Mouse (Mus musculus) erythroid progenitor cell, adult 5-6 weeks (primary cell): ENCODE measurements around the gene Grn. TPM values are rescaled to one million over a fixed set of nuclear protein-coding genes. Genes with fewer than 3 reads are reported as not detected.

Experiments
- ATAC-seq: replicated peaks from 2 replicates; pipeline ENCODE4 v1.8.0; 2016; ENCODE audit warnings: moderate number of reproducible peaks, mild to moderate bottlenecking, moderate TSS enrichment, inconsistent platforms; ENCODE audit not compliant: poor library complexity, low FRiP score, severe bottlenecking
- total RNA-seq, 2 experiments: library from RNA; stranded (forward) in 1 of 2; stranded (reverse) in 1 of 2; fragments of 150-400 nt in 1 of 2; fragments of 186-747, 209-891 nt in 1 of 2; gene quantifications; 2 replicates each; pipeline versions ENCODE4 v1.2.3 to v1.2.4; 2015 to 2017; ENCODE audit warnings: low replicate concordance in 2 of 2

The Grn gene
- total RNA-seq, 2 experiments from 2014 or later = 49.9 to 125 TPM

DNA sequence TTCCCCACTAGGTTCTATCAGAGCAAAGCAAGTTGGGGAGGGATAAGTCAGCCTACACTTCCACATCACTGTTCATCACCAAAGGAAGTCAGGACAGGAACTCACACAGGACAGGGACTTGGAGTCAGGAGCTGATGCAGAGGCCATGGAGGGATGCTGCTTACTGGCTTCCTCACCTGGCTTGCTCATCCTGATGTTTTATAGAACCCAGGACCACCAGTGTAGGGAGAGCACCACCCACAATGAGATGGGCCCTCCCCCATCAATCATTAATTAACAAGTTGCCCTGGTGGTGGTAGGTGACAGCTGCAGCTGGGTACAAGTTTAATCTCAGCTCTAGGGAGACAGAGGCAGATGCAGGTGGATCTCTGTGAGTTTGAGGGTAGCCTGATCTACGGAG, 13.0 kb upstream of the Grn start:
- no peak for ATAC-seq

DNA sequence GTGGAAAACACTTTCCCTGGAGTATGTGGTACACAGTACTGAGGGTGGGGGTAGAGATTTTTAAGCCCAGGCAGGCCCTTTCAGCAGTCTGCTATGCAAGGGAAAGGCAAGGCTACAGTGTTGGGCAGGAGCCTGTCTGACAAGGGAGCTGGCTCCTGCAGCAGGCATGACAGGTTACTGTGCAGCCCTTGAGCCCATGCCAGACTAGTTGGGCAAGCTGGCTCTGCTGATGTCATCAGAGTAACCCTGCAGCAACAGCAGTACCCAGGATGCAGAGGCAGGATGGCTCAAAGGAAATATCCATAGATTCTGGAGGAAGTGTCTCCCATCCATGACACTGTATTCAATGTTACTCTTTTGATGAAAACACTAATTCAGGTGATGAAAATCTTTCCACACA, 11.2 kb upstream of the Grn start:
- no peak for ATAC-seq

DNA sequence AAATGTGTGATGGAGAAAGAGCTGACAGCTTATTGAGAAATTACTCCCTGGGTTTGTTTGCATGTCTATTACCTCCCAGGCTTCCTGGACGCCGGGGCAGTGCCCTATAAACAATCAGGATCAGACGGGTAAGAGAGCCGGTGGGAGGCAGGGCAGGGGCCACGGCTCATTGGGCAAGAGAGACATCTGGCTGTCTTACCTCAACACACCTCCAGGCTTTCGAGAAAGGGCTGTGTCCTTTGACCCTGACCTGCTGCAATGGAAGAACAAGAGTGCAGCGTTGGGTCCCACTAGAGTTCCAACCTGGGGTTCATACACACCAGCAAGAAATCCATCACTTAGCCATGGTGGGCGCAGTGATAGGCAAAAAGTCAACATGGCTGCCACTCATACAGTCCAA, 8.6 kb upstream of the Grn start:
- no peak for ATAC-seq

DNA sequence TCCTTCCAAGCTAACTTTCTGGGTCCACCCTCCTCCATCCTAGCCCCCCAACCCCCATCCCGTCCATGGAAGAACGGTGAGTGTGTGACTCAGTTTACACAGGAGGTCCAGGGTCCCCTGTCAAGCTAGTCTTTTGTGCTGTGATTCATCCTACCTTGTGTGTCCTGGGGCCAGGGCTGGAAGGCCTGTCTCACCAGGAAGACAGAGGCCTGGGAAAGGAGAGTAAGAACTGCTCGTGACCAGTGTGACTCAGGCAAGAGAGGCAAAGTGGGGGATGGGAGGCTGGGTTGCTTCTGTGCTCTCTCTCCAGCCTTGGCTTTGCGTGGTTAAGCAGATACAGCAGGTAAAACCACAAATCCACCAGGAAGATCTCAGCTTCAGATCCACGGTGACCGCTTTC, 5.4 kb upstream of the Grn start:
- no peak for ATAC-seq

DNA sequence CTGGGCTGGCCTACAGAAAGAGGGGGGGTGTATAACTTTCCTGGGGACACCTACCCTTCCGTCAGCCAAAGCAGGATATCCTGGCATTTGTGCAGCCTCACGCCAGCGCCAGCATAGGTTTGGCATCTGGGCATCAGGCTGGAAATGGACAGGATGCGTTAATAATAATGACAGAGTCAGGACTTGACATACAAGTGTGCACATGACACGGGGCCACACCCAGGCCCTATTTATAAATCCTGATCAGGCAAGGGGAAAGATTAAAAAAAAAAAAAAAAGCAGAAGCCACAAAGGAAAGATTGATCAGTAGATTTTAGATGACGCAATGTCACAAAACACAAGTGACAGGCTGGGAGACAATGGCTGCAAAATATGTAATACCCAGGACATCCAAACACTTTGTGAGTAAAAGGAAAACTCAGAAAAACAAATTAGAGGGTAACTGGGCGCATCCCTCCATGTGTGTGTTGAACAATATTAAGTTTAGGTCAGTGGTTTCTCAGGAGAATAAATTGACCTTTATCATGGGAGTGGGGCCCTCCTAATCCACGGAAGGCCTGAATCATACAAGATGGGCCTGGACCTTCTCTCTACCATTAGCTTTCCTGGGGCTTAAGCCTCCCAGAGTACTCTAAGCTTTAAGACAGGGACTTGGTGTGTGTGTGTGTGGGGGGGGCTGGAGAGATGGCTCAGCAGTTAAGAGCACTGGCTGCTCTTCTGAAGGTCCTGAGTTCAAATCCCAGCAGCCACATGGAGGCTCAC, 4.4 kb upstream of the Grn start:
- no peak for ATAC-seq

DNA sequence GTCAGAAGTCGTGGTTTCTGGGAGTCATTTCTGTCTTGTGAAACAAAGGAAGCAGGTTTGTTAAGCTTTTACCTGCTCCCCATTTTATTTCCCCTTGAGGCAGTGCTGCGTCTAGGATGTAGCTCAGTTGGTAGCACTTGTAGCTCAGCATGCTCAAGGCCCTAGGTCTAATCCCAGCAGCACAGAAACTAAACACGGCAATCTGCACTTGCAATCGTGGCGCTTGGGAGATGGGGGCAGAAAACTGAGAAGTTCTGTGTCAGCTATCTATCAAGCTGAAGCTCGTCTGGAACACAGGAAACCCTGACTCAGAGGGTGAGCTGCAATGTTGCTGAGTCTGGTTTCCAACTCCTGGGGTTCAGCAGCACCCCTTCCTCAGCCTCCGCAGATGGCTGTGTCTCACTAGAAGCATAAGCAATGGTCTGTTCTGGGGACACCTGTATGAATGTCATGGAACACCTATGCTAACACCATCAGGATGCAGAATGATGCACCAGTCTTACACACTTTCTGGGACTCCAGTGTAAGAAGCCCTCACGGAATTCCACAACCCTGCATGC, 1.1 kb upstream of the Grn start:
- ATAC-seq = no peak

DNA sequence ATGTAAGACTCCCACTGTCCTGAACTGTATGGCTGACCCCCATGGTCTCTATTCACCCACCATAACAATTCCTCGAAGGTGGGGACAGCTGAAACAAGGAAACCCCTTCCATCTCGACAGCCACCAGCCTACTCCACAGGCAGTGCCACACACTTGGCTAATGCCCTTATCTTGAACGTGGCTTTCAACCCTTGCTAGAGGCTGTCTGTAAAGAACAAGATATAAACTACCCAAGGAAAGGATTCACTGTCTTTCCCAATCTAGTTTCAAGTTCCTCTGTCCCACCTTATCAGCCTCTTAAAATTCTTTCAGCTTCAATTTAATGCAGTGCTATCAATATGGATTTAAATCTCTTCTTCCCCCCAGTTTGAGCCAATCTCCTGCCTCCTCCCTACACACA, 564 bp upstream of the Grn start:
- no peak for ATAC-seq

DNA sequence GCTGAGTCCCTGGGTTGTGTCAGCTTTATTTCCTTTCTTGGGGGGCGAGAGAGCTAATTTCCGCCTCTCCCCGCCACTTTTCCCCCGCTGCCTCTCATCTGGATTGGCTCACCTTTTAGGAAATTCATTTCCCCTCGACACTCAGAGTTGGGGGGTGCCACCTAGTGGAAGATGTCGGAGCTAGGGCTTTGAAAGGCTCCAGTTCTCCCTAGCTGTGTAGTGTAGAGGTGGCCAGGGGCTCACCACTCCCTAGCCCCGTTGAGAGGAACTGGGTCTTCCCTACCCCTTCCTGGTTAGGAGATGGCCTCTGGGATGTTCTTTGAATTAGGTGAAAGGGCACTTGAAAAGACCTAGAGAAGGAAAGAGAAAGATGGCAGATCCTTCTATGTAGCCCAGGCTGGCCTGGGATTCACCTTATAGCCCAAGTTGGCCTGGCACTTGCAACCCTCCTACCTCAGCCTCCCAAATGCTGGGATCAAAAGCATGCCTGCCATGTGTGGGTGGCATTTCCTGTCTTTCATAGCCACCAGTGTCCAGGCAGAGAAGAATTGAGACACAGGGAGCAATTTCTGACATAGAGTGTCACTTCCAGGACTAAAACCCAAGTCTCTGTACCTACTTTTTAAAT, 1.0 kb downstream of the Grn start:
- ATAC-seq = peak; percentile 53

DNA sequence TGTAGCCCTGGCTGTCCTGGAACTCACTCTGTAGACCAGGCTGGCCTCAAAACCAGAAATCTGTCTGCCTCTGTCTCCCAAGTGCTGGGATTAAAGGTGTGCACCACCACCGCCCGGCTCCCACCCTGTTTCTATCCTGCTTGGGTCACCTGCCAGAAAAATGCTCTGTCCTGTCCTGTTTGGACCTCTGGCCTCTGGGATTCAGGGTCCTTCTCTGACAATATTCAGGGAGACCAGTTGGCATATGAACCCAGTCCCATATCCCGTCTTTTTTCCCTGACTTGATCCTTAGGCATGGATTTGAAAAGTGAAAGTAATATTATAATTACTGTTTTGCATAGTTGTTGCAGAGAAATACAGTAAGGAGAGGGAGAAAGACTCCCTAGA, 1.6 kb downstream of the Grn start:
- no peak for ATAC-seq

DNA sequence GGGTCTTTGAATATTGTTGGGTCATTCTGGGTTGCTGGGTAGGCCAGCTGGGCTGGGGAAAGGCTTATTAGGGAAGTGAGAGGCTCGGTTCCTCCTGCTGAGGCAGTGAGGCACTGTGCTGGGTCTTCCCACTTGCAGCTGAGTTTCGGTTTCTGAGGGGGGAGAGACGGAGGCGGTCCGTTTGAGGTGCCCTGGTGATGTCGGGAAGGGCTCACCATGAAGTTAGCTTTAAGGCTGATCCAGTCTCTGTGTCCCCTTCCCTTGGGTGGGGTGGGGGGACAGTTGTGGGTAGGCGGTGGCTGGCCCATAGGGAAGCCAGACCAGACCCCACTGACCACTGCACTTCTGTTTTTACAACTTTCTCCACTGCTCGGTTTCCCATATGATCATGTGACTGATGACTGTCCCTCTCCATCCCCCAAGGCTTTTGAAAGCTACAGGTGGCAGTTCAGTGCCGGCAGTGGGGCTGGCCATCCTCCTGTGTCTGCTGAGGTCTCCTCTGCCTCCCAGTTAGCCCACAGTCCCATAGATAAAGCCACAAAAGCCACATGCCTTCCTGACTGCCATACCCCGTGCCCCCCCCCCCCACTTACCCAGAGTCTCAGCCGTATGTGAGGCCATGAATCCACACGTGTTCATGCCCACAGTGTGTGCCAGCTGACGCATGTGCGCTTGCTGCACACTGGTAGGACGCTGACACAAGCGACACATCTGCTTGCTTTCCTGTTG, 2.2 kb downstream of the Grn start:
- no peak for ATAC-seq

DNA sequence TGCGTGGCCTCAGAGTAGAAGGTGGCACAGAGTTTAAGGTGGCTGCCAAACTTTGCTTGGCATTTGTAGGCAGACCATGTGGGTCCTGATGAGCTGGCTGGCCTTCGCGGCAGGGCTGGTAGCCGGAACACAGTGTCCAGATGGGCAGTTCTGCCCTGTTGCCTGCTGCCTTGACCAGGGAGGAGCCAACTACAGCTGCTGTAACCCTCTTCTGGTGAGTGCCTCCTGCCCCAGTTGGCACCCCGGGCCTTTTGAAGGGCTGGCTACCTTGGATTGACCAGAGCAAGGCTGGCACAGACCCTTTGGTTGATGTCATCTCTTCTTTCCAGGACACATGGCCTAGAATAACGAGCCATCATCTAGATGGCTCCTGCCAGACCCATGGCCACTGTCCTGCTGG, 2.8 kb downstream of the Grn start:
- no peak for ATAC-seq

DNA sequence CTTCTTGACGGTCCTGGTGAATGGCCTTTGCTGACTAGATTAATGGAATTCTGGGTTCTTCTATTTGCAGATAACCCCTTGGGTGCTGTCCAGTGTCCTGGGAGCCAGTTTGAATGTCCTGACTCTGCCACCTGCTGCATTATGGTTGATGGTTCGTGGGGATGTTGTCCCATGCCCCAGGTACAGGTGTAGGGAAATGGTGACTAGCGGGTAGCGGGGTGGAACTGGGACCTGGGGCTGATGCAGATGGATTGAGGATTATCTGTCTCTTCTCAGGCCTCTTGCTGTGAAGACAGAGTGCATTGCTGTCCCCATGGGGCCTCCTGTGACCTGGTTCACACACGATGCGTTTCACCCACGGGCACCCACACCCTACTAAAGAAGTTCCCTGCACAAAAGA, 3.8 kb downstream of the Grn start:
- ATAC-seq = no peak

DNA sequence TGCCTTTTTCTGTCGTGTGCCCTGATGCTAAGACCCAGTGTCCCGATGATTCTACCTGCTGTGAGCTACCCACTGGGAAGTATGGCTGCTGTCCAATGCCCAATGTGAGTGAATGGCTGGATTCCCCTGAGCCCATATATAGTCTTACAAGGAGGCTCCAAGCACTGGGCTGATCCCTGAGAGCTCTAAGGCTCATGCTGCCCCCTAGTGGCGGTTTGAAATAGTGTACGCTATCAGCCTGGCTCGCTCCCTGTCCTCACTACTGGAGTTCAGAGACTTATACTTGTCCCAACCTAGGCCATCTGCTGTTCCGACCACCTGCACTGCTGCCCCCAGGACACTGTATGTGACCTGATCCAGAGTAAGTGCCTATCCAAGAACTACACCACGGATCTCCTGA, 4.3 kb downstream of the Grn start:
- peak; percentile 62 for ATAC-seq

DNA sequence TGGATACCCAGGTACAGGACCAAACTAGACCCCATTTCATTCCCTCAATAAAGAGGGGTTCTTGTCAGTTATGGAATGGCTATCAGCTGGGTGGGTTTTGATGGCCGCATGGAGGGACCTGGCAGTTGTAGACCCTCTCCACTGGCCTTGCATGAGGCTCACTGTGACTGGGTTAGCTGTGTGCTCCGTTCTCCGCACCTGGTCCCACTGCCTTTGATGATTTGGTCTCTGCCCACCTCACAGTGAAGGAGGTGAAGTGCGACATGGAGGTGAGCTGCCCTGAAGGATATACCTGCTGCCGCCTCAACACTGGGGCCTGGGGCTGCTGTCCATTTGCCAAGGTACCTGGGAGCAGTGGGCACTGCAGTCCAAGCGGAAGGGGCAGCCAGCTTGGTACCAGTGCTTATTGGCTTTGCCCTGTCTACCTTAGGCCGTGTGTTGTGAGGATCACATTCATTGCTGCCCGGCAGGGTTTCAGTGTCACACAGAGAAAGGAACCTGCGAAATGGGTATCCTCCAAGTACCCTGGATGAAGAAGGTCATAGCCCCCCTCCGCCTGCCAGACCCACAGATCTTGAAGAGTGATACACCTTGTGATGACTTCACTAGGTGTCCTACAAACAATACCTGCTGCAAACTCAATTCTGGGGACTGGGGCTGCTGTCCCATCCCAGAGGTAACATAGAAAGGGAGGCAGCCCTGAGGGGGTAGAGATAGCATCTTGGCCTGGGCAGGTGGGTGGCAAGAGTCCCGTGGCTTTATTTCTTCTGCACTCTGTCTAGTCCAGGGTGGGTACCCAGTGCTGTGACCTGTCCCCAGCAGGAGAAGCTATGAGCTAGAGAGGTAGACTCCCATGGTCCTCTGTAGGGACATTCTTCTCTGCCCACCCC, 4.9 kb downstream of the Grn start:
- ATAC-seq = no peak

DNA sequence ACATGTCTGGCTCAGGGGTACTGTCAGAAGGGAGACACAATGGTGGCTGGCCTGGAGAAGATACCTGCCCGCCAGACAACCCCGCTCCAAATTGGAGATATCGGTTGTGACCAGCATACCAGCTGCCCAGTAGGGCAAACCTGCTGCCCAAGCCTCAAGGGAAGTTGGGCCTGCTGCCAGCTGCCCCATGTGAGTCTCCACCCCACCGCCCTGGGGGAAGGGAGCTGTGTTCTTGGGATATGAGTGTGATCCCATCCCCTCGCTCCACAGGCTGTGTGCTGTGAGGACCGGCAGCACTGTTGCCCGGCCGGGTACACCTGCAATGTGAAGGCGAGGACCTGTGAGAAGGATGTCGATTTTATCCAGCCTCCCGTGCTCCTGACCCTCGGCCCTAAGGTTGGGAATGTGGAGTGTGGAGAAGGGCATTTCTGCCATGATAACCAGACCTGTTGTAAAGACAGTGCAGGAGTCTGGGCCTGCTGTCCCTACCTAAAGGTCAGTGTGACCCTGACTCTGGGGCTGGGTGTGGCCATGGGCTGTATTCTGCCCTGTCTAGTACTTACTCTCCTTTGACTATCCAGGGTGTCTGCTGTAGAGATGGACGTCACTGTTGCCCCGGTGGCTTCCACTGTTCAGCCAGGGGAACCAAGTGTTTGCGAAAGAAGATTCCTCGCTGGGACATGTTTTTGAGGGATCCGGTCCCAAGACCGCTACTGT, 5.8 kb downstream of the Grn start:
- ATAC-seq = no peak

DNA sequence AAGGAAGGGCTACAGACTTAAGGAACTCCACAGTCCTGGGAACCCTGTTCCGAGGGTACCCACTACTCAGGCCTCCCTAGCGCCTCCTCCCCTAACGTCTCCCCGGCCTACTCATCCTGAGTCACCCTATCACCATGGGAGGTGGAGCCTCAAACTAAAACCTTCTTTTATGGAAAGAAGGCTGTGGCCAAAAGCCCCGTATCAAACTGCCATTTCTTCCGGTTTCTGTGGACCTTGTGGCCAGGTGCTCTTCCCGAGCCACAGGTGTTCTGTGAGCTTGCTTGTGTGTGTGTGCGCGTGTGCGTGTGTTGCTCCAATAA, 6.3 kb downstream of the Grn start:
- no peak for ATAC-seq

DNA sequence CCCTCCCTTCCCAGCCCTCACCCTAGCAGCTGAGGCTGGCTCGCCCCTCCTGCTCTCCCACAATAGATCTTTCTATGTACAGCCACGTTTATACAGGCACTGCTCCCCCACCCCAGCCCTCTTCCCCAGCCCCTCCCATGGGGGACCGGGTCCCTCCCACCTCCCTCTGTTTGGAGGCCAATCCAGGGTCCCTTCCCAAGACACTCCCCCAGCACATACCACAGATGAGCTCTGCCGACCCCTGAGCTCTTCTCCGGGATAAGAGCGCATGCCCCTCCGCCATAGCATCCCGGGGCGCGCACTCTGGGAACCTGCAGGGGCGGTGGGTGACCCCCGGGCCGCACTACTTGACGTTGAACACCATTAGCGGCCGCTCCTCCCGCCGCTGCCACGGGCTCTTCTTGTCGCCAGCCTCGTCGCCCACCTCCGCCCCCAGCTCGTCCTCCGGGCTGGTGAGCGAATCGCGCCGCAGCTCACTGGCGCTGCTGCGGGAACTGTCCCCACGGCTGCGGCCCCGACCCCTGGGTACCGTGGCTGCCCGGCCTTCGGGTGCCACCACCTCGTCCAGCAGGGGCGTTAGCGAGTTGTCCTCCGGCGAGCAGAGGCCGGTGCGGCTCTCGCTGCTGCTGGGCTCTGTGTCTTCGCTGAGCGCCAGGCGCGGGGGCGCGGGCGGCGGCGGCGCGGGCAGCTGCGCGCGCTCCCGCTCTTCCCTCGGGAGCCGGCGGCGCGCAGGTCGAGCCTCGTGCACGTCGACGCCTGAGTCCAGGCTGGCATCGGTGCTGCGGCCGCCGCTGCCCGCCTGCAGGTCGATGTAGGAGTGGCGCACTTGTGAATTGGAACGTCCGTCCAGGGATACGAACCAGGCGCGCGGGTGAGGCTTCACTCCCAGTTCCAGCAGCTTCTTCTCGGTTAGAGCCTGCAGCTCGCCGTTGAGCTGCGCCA, 7.3 kb downstream of the Grn start:
- no peak for ATAC-seq
